Mouse (Mus musculus): Measurements from ENCODE around the gene Ppp2r1b.

GRCm38 (mm10) chr9:50833786-50834185 lies 11.3 kb upstream of the Ppp2r1b start:
- no peak for TF ChIP-seq CTCF (conservative IDR thresholded peaks at IDR 0.05; ENCODE audit: insufficient read depth, insufficient read length, low read depth, low read length)
- TF ChIP-seq POLR2A (IDR thresholded peaks at IDR 0.05; ENCODE audit: low read depth, low read length), result no peak
